Mouse (Mus musculus) CH12.LX (cell line): ENCODE measurements around the gene Uap1l1.

ENCODE experiments used
- CHD1 ChIP-seq: IDR thresholded peaks from 2 replicates; pipeline ENCODE4 v1.6.1; 2012; ENCODE audit warnings: low read depth, low read length, improper control_type of control experiment, inconsistent platforms
- MAFK ChIP-seq: IDR thresholded peaks from 2 replicates; pipeline ENCODE4 v1.6.1; 2011; ENCODE audit warnings: low read length, improper control_type of control experiment; ENCODE audit not compliant: insufficient replicate concordance
- POLR2A ChIP-seq: IDR thresholded peaks from 2 replicates; pipeline ENCODE4 v1.6.1; 2011; ENCODE audit warnings: low read depth, mild to moderate bottlenecking, improper control_type of control experiment, low read length
- RCOR1 ChIP-seq: conservative IDR thresholded peaks from 2 replicates; pipeline ENCODE4 v1.6.1; 2012; ENCODE audit warnings: low read depth, mild to moderate bottlenecking, inconsistent platforms, low read length, improper control_type of control experiment

DNA sequence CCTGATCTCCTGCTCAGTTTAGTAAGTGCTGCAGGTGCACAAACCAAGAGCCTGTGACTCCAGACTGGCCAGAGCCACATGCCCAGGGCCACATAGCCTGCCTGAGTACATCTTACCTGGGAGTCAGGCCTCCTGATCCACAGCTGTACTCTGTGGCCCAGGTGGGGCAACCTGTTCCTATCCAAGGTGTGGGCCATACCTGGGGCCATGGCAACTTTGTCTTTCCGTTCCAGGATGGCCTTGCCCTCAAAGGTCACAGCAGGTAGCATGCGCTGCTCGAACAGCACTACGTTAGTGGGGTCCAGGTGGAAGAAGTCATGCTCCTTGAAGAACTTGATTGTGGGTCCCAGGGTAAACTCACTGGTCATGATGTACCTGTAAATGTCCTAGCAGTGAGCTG, 1.2 kb downstream of the Uap1l1 start:
- TF ChIP-seq CHD1 (no peak), RCOR1 (no peak), POLR2A (no peak), MAFK (no peak)
